Mouse (Mus musculus) c-Kit-positive CD71-negative TER-119-negative erythroid progenitor cells, embryonic 14.5 days (primary cell): ENCODE data around the gene Hmga1b.
"Not testable (repeated sequence)": the region's sequence is repeated elsewhere in the genome, so short reads cannot be mapped to it uniquely, and the experiment has no call there.

Source experiments
- DNase-seq: peaks from one replicate; pipeline ENCODE4 v3.0.0-alpha.2; 2013; ENCODE audit warnings: low read depth

Gene Hmga1b

GRCm38 (mm10) chr11:120784064-120784791 lies 21.6 kb downstream of the Hmga1b start, which contains the start of the genes Rfng and Gps1:
Rfng (minus strand) TSS chr11:120784207.
Gps1 (plus strand) TSS chr11:120784272.
- no peak for DNase-seq

- no peak for DNase-seq
These were observed 22.6 kb downstream of the Hmga1b start for GRCm38 (mm10) chr11:120785145-120785544.

GRCm38 (mm10) chr11:120788460-120788859 lies 25.9 kb downstream of the Hmga1b start:
- not testable (repeated sequence) for DNase-seq

- no peak for DNase-seq
These were observed 26.8 kb downstream of the Hmga1b start for GRCm38 (mm10) chr11:120789355-120789754.

GRCm38 (mm10) chr11:120789810-120790209 lies 27.2 kb downstream of the Hmga1b start:
- no peak for DNase-seq

GRCm38 (mm10) chr11:120792652-120793051 lies 30.1 kb downstream of the Hmga1b start:
- no peak for DNase-seq

- peak; percentile 98 for DNase-seq
These were observed 33.4 kb downstream of the Hmga1b start, which contains the start of gene Dus1l for GRCm38 (mm10) chr11:120795756-120796613. Dus1l (minus strand) TSS chr11:120796403.

- DNase-seq: no peak
These were observed 34.0 kb downstream of the Hmga1b start for GRCm38 (mm10) chr11:120796614-120796946.

- no peak for DNase-seq
These were observed 35.6 kb downstream of the Hmga1b start for GRCm38 (mm10) chr11:120798244-120798643.

GRCm38 (mm10) chr11:120799316-120799890 lies 36.8 kb downstream of the Hmga1b start:
- DNase-seq: no peak

- DNase-seq: peak; percentile 87
These were observed 37.7 kb downstream of the Hmga1b start for GRCm38 (mm10) chr11:120800061-120800904.

GRCm38 (mm10) chr11:120804274-120804673 lies 41.7 kb downstream of the Hmga1b start:
- DNase-seq: no peak

GRCm38 (mm10) chr11:120804769-120805168 lies 42.2 kb downstream of the Hmga1b start:
- no peak for DNase-seq

- DNase-seq: no peak
These were observed 43.0 kb downstream of the Hmga1b start for GRCm38 (mm10) chr11:120805375-120806298.

- no peak for DNase-seq
These were observed 45.4 kb downstream of the Hmga1b start for GRCm38 (mm10) chr11:120808010-120808409.

- DNase-seq: no peak
These were observed 49.5 kb downstream of the Hmga1b start for GRCm38 (mm10) chr11:120812068-120812467.
